Mouse (Mus musculus) limb, embryonic 11.5 days (tissue): Measurements from ENCODE around the gene H1f0. TPM values are rescaled to one million over a fixed set of nuclear protein-coding genes. Genes with fewer than 3 reads are reported as not detected.
"Not testable (repeated sequence)": the region's sequence is repeated elsewhere in the genome, so short reads cannot be mapped to it uniquely, and the experiment has no call there.

Experiments
- ATAC-seq: fragments of 200-750 bp; cut with Nextera tagmentation; 2 replicates; pipeline ENCODE4 v1.8.0; 2017; ENCODE audit warnings: low read depth; ENCODE audit not compliant: insufficient number of reproducible peaks, low FRiP score, low TSS enrichment
- DNase-seq: peaks from one replicate; pipeline ENCODE4 v3.0.0-alpha.2; 2015; ENCODE audit warnings: low spot score
- H3K27ac ChIP-seq: fragments of 300-500 bp; sonication (generic); replicated peaks from 2 replicates; pipeline ENCODE4 v1.5.1; 2014; ENCODE audit warnings: low read depth, mild to moderate bottlenecking, low read length
- H3K27me3 ChIP-seq: fragments of 300-500 bp; sonication (generic); 2 replicates; pipeline ENCODE4 v1.6.1; 2014; ENCODE audit warnings: mild to moderate bottlenecking, low read length, mixed read lengths; ENCODE audit not compliant: control insufficient read depth, insufficient read depth
- H3K36me3 ChIP-seq: fragments of 300-500 bp; sonication (generic); 2 replicates; pipeline ENCODE4 v1.6.1; 2014; ENCODE audit warnings: mild to moderate bottlenecking, low read length, moderate library complexity, mixed read lengths; ENCODE audit not compliant: control insufficient read depth, insufficient read depth
- H3K4me1 ChIP-seq: fragments of 300-500 bp; sonication (generic); 2 replicates; pipeline ENCODE4 v1.6.1; 2014; ENCODE audit warnings: low read length, mixed read lengths; ENCODE audit not compliant: control insufficient read depth, insufficient read depth
- H3K4me2 ChIP-seq: fragments of 300-500 bp; sonication (generic); 2 replicates; pipeline ENCODE4 v1.6.1; 2014; ENCODE audit warnings: low read depth, mild to moderate bottlenecking, moderate library complexity; ENCODE audit not compliant: severe bottlenecking
- H3K4me3 ChIP-seq: fragments of 300-500 bp; sonication (generic); 2 replicates; pipeline ENCODE4 v1.5.1; 2014; ENCODE audit warnings: low read depth, low read length
- H3K9ac ChIP-seq: fragments of 300-500 bp; sonication (generic); 2 replicates; pipeline ENCODE4 v1.6.1; 2014; ENCODE audit warnings: mild to moderate bottlenecking, low read length
- H3K9me3 ChIP-seq: fragments of 300-500 bp; sonication (generic); 2 replicates; pipeline ENCODE4 v1.6.1; 2016; ENCODE audit warnings: low read length; ENCODE audit not compliant: control insufficient read depth
- WGBS: fragments of 180-500 bp; shearing (Covaris S2); extraction: QIAGEN DNeasy Blood & Tissue Kit; methylation state at CpG from one replicate; pipeline ENCODE4 v1.1.7; 2014; 5-methylcytosine and 5-hydroxymethylcytosine counted together
- polyA plus RNA-seq: library from polyadenylated mRNA; unstranded; fragments of >200 nt; fragmentation: Nextera tagmentation; extraction: Ambion mirVana; gene quantifications from 2 replicates; pipeline ENCODE4 v1.2.1, GENCODE M21; 2014

The H1f0 gene
- polyA plus RNA-seq, 1 experiment from 2014 or later: 271 TPM

DNA sequence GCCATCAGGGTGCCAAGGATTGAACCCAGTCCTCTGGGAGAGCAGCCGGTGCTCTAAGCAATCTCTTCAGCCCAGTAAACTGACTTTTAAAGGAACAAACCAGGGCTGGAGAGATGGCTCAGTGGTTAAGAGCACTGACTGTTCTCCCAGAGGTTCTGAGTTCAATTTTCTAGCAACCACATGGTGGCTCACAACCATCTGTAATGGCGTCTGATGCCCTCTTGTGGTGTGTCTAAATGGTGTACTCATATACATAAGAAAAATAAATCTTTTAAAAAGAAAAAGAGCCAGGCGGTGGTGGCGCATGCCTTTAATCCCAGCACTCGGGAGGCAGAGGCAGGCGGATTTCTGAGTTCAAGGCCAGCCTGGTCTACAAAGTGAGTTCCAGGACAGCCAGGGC lies 20.4 kb upstream of the H1f0 start:
- not testable (repeated sequence) for H3K4me3 ChIP-seq, ATAC-seq, H3K9me3 ChIP-seq, H3K27me3 ChIP-seq, DNase-seq, H3K9ac ChIP-seq, H3K4me2 ChIP-seq, H3K4me1 ChIP-seq, H3K27ac ChIP-seq
- WGBS: 95% methylated on average over 6 of the region's 6 CpGs
- H3K36me3 ChIP-seq: peaks cover 21% of the 10 kb centered on the region

DNA sequence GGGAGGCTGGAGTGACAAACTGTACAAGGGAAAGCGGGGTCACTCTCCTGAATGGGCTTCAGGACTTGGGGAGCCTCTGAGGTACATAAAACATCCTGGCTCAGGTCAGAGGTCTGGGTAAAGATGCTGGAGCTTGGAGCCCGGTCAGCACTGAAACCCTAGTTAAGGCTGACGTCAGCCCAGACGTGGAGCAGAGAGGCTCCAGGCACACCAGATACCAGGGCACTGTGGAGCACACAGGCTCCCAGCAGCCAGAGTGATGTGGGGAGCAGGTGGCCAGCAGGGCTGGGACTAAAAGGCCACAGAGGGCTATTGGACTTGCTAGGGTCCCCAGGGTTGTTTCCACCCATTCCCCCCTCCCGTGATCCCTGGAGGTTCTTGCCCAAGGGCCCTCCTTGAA lies 18.5 kb upstream of the H1f0 start:
- 64% methylated on average over 5 of the region's 5 CpGs for WGBS
- no peaks in the 10 kb centered on the region for H3K27me3 ChIP-seq
- ATAC-seq: no peak
- H3K4me2 ChIP-seq: no peak overlapping the region
- no peak overlapping the region for H3K4me3 ChIP-seq
- DNase-seq: no peak
- H3K4me1 ChIP-seq: no peaks in the 10 kb centered on the region
- no peak overlapping the region for H3K27ac ChIP-seq
- H3K36me3 ChIP-seq: peaks cover 11% of the 10 kb centered on the region
- peak overlapping the region; percentile 4; the same call in 1 of the 2 replicates for H3K9ac ChIP-seq
- no peaks in the 10 kb centered on the region for H3K9me3 ChIP-seq

DNA sequence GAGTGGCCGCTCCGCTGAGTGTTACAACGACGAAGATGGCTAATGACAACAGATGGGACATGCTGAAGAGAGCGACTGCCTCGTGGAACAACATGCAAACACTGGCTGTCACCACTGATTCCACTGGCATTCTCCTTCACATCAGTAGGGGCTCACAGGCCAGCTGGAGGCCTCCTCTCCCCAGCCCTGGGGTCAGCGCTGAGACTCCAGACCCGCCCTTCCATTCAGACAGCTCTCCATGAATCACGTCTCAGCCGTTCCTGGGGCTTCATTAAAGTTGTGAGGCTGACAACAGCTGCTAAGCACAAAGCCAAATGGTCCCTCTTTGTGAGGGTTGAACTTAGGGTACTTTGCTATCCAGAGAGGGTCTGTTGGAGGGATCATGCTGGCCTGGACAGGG lies 16.7 kb upstream of the H1f0 start:
- Histone ChIP-seq H3K27me3 (no peaks in the 10 kb centered on the region), H3K36me3 (no peaks in the 10 kb centered on the region), H3K4me2 (no peak overlapping the region), H3K9ac (no peak overlapping the region), H3K27ac (no peak overlapping the region), H3K4me3 (no peak overlapping the region), H3K4me1 (no peaks in the 10 kb centered on the region), H3K9me3 (no peaks in the 10 kb centered on the region)
- no peak for ATAC-seq
- WGBS: 52% methylated on average over 10 of the region's 10 CpGs
- DNase-seq: no peak

DNA sequence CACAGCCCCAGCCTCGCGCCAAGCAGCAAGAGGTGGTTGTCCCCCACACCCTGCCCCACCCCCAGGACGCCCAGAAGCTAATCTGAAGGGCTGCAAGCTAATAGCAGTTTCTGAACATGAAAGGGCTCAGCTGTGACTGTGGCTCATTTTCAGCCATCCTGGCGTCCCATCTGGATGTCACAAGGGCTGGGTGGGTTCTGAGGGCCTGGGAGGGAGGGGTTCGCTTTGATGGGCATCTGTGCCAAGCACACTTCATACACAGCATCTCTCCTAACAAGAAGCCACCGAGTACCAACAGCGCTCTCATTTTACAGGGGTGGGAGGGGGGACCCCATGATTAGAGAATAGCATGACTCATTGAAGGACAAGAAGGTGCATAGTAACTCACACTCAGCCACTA lies 14.9 kb upstream of the H1f0 start:
- H3K4me3 ChIP-seq: no peak overlapping the region
- no peaks in the 10 kb centered on the region for H3K4me1 ChIP-seq
- no peaks in the 10 kb centered on the region for H3K27me3 ChIP-seq
- H3K9me3 ChIP-seq: no peaks in the 10 kb centered on the region
- DNase-seq (no peak), ATAC-seq (no peak)
- no peaks in the 10 kb centered on the region for H3K36me3 ChIP-seq
- WGBS: 53% methylated on average over 7 of the region's 7 CpGs
- H3K9ac ChIP-seq: no peak overlapping the region
- H3K27ac ChIP-seq: no peak overlapping the region
- H3K4me2 ChIP-seq: no peak overlapping the region

DNA sequence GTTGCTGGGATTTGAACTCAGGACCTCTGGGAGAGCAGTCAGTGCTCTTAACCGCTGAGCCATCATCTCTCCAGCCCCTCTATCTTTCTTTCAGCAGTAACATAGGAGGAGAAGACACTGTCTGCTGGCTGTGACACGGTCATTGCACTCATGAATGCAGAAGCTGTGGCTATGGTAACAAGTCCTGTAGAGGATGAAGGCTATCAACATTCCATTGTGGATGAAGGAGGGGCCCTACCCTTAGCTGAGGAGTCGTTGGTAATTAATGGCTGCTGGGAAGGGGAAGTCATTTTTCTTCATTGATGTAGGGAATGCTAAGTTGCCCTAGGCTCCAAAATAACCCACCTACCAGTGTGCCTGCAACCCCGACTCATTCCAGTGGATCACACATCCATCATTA lies 10.1 kb upstream of the H1f0 start:
- DNase-seq: no peak
- H3K4me3 ChIP-seq: no peak overlapping the region
- no peak overlapping the region for H3K9ac ChIP-seq
- H3K27me3 ChIP-seq: no peaks in the 10 kb centered on the region
- no peaks in the 10 kb centered on the region for H3K36me3 ChIP-seq
- no peak overlapping the region for H3K27ac ChIP-seq
- no peak for ATAC-seq
- H3K4me1 ChIP-seq: peaks cover 4% of the 10 kb centered on the region; the same call in 1 of the 2 replicates
- no peak overlapping the region for H3K4me2 ChIP-seq
- no peaks in the 10 kb centered on the region for H3K9me3 ChIP-seq
- WGBS: 34% methylated on average over 4 of the region's 4 CpGs

DNA sequence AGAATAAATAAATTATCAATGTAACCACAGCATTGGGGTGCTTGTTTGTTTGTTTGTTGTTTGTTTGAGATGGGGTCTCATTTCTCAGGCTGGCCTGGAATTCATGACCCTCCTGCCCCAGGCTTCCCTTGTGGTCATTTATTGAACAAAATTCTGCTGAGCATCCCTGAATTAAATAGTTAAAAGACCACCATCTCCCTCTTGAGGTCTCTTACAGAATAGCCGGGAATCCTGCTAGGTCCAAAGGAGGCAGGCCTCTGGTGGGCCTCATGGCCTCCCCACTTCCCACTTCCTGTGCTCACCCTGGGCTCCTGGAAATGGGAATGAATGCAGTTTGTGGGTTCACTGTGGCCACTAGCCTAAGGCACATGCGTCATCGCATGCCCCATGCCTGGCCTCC lies 9.4 kb upstream of the H1f0 start:
- no peaks in the 10 kb centered on the region for H3K9me3 ChIP-seq
- H3K36me3 ChIP-seq: no peaks in the 10 kb centered on the region
- no peak overlapping the region for H3K27ac ChIP-seq
- ATAC-seq (0 out of 2 replicates have a peak, but pooled peaks have one; percentile 13), DNase-seq (no peak)
- no peak overlapping the region for H3K4me3 ChIP-seq
- no peaks in the 10 kb centered on the region for H3K27me3 ChIP-seq
- no peak overlapping the region for H3K4me2 ChIP-seq
- H3K4me1 ChIP-seq: peaks cover 4% of the 10 kb centered on the region; the same call in 1 of the 2 replicates
- 0 out of 2 replicates have a peak overlapping the region, but pooled peaks have one; percentile 32 for H3K9ac ChIP-seq
- WGBS: 52% methylated on average over 3 of the region's 3 CpGs

DNA sequence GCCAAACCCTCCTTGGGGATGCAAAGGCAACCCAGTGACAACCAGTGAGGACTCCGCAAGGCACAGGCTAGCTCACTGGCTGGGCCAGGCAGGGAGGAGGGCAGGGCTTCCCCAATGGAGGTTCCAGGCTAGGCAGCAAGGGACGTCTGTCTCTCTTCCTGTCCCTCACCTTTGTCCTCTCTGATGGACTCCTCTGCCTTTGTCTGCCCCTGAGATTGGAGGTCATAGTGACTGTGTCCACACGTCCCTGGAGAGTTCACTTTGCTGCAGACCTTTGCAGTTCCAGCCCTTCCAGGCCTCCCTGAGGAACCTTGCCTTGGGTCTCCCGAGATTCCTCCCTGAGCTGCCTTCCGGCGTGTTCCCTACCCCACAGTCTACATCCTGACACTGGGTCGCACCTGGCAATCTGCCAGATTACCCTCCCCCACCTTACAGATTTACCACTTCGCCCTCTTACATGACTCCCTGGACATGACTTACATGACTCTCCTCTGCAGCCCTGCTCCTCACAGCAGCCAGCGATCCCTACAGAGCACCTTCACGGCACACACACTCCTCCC lies 5.5 kb upstream of the H1f0 start:
- H3K4me3 ChIP-seq: no peak overlapping the region
- no peaks in the 10 kb centered on the region for H3K27me3 ChIP-seq
- DNase-seq (no peak), ATAC-seq (no peak)
- H3K36me3 ChIP-seq: no peaks in the 10 kb centered on the region
- no peak overlapping the region for H3K9ac ChIP-seq
- no peak overlapping the region for H3K27ac ChIP-seq
- peaks cover 21% of the 10 kb centered on the region for H3K4me1 ChIP-seq
- WGBS: 65% methylated on average over 10 of the region's 10 CpGs
- H3K4me2 ChIP-seq: no peak overlapping the region
- H3K9me3 ChIP-seq: no peaks in the 10 kb centered on the region

DNA sequence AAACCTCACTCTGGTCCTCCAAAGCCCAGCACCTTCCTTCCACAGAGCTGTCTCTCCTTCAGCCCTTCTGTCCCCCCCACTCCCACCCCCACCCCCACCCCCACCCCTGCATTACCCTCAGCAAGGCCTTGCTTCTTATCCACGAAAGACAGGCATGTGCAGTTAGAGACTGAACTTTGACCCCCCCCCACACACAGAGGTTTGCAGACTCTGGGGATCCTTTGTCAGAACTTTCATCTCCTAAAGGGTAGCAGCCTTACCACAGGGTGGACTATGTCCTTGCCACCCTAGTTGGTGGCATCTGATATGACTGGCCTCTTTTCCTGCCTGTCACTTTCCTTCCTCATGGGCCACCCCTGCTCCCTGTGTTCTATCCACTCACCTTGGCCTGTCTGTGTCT lies 4.9 kb upstream of the H1f0 start:
- no peaks in the 10 kb centered on the region for H3K27me3 ChIP-seq
- no peak for ATAC-seq
- 73% methylated on average over 1 of the region's 1 CpGs for WGBS
- no peak for DNase-seq
- no peaks in the 10 kb centered on the region for H3K36me3 ChIP-seq
- peaks cover 23% of the 10 kb centered on the region for H3K4me1 ChIP-seq
- no peak overlapping the region for H3K4me2 ChIP-seq
- no peak overlapping the region for H3K9ac ChIP-seq
- no peak overlapping the region for H3K27ac ChIP-seq
- no peak overlapping the region for H3K4me3 ChIP-seq
- no peaks in the 10 kb centered on the region for H3K9me3 ChIP-seq
